Mouse (Mus musculus): Measurements from ENCODE around the gene Rab42.
"Not testable (repeated sequence)": the region's sequence is repeated elsewhere in the genome, so short reads cannot be mapped to it uniquely, and the experiment has no call there.

The Rab42 gene

GRCm38 (mm10) chr4:132311209-132311608 lies 8.0 kb upstream of the Rab42 start:
- no peak for DNase-seq

GRCm38 (mm10) chr4:132309849-132310472 lies 6.8 kb upstream of the Rab42 start:
- peak; percentile 59 for DNase-seq

- no peak for DNase-seq
These were observed 6.1 kb upstream of the Rab42 start for GRCm38 (mm10) chr4:132309140-132309848.

- peak; percentile 94 for DNase-seq
These were observed 5.4 kb upstream of the Rab42 start for GRCm38 (mm10) chr4:132308437-132309139.

- no peak for DNase-seq
These were observed 2.8 kb upstream of the Rab42 start for GRCm38 (mm10) chr4:132306004-132306403.

- DNase-seq = peak; percentile 53
These were observed 2.1 kb upstream of the Rab42 start for GRCm38 (mm10) chr4:132305276-132305675.

GRCm38 (mm10) chr4:132303484-132303883 lies 299 bp upstream of the Rab42 start:
- not testable (repeated sequence) for DNase-seq

GRCm38 (mm10) chr4:132301965-132302938 lies 933 bp downstream of the Rab42 start:
- DNase-seq = no peak

- no peak for DNase-seq
These were observed 1.7 kb downstream of the Rab42 start for GRCm38 (mm10) chr4:132301486-132301885.

GRCm38 (mm10) chr4:132299849-132300248 lies 3.3 kb downstream of the Rab42 start:
- DNase-seq = no peak

GRCm38 (mm10) chr4:132295696-132296390 lies 7.3 kb downstream of the Rab42 start:
- no peak for DNase-seq

GRCm38 (mm10) chr4:132293682-132294240 lies 9.4 kb downstream of the Rab42 start:
- DNase-seq = peak; percentile 36

- DNase-seq = peak; percentile 80
These were observed 10.2 kb downstream of the Rab42 start for GRCm38 (mm10) chr4:132292988-132293387.

- DNase-seq = no peak
These were observed 11.4 kb downstream of the Rab42 start for GRCm38 (mm10) chr4:132291624-132292335.

GRCm38 (mm10) chr4:132291056-132291455 lies 12.1 kb downstream of the Rab42 start:
- no peak for DNase-seq

- not testable (repeated sequence) for DNase-seq
These were observed 14.3 kb downstream of the Rab42 start for GRCm38 (mm10) chr4:132288840-132289239.

- no peak for DNase-seq
These were observed 27.2 kb downstream of the Rab42 start for GRCm38 (mm10) chr4:132275949-132276348.

GRCm38 (mm10) chr4:132274156-132274862 lies 28.9 kb downstream of the Rab42 start, which contains the start of gene Taf12:
Gene Taf12 (plus strand): TSS chr4:132274375.
- peak; percentile 96 for DNase-seq

- DNase-seq = no peak
These were observed 30.0 kb downstream of the Rab42 start for GRCm38 (mm10) chr4:132273166-132273565.
